Comparison of ENCODE assay signal across 13 mouse cellular contexts in genomic region chr4:156063861-156064509, GRCm38 (mm10). TPM values are rescaled to one million over a fixed set of nuclear protein-coding genes. Genes with fewer than 3 reads are reported as not detected.
DNase-seq lines count a peak whose midpoint lies in the region; ATAC-seq and TF ChIP-seq lines count a peak whose summit lies in the region.
"Had no signal": no experiment of that assay in that cellular context is flagged by ENCODE, and none has a peak within 500 bp of the region (broad histone marks: within the 10 kb centered on the region; RNA-seq: fewer than 3 reads in every experiment).

No protein-coding gene starts in this region.

- intact Hi-C loops in left cerebral cortex, adult 2 months (cut with DNase I), result no loop called here

- H3K9me3 ChIP-seq in kidney, embryonic 14.5 days (ENCODE audit: control insufficient read depth, low read length), result no peaks in the 10 kb centered on the region
- no peaks in the 10 kb centered on the region for H3K9me3 ChIP-seq in ES-E14 (ENCODE audit: control insufficient read depth, insufficient read depth, low read depth, low read length)
- H3K9me3 ChIP-seq in hindbrain, embryonic 12.5 days (replicated peaks), result no peaks in the 10 kb centered on the region
- no peaks in the 10 kb centered on the region for H3K9me3 ChIP-seq in midbrain, embryonic 15.5 days

- no peak overlapping the region for H3K9ac ChIP-seq in kidney, embryonic 14.5 days (ENCODE audit: low read depth, low read length)
- H3K9ac ChIP-seq in ES-E14 (ENCODE audit: insufficient read depth, low read depth, low read length, poor library complexity, severe bottlenecking), result no peak overlapping the region
- no peak overlapping the region for H3K9ac ChIP-seq in hindbrain, embryonic 12.5 days
- H3K9ac ChIP-seq in midbrain, embryonic 15.5 days, result no peak overlapping the region

- H3K27ac ChIP-seq in kidney, embryonic 14.5 days (ENCODE audit: low read depth, low read length), result peak overlapping the region; percentile 67
- H3K27ac ChIP-seq in ES-E14 (ENCODE audit: insufficient read depth, low read depth, low read length, poor library complexity, severe bottlenecking), result peak overlapping the region; percentile 6; the same call in 1 of the 2 replicates
- H3K27ac ChIP-seq in hindbrain, embryonic 12.5 days, result peak overlapping the region; percentile 41; the same call in 1 of the 2 replicates
- peak overlapping the region; percentile 38 for H3K27ac ChIP-seq in midbrain, embryonic 15.5 days
- H3K27ac ChIP-seq in left cerebral cortex, adult 2 months, result no peak overlapping the region
- H3K27ac ChIP-seq: layer of hippocampus, adult 2 months had no signal

- H3K4me3 ChIP-seq in kidney, embryonic 14.5 days (ENCODE audit: low read length), result no peak overlapping the region
- no peak overlapping the region for H3K4me3 ChIP-seq in ES-E14 (ENCODE audit: insufficient read depth in 1 of 2, low read depth in 1 of 2, low read length in 2 of 2, poor library complexity in 1 of 2, severe bottlenecking in 1 of 2)
- no peak overlapping the region for H3K4me3 ChIP-seq in hindbrain, embryonic 12.5 days
- H3K4me3 ChIP-seq in midbrain, embryonic 15.5 days, result no peak overlapping the region
- no peak overlapping the region for H3K4me3 ChIP-seq in left cerebral cortex, adult 2 months
- H3K4me3 ChIP-seq: layer of hippocampus, adult 2 months had no signal

- no peak for DNase-seq in kidney, postnatal 10 days
- no peak for DNase-seq in ES-E14 (ENCODE audit: low read depth, low spot score)
- no peak for DNase-seq in right cerebral cortex, postnatal 25 days
- no peak for DNase-seq in left cerebral cortex, adult 2 months (ENCODE audit: extremely low spot score in 1 of 2, low spot score in 2 of 2)
- no peak for DNase-seq in adipocyte (ENCODE audit: low spot score)
- DNase-seq: gastrocnemius, postnatal 14 days; thymus, adult 18-20 months had no signal

- no peak overlapping the region for H3K4me2 ChIP-seq in kidney, embryonic 14.5 days (replicated peaks; ENCODE audit: low read depth, low read length)
- H3K4me2 ChIP-seq in hindbrain, embryonic 12.5 days (replicated peaks), result no peak overlapping the region
- no peak overlapping the region for H3K4me2 ChIP-seq in midbrain, embryonic 15.5 days

- H3K4me1 ChIP-seq in kidney, embryonic 14.5 days (ENCODE audit: control insufficient read depth, insufficient read depth, low read length), result 0 out of 2 replicates have a peak, but pooled peaks cover 6% of the 10 kb centered on the region
- peaks cover 9 to 25% of the 10 kb centered on the region in 2 experiments; a peak in 3 of 4 replicates for H3K4me1 ChIP-seq in ES-E14 (ENCODE audit: control insufficient read depth in 2 of 2, insufficient read depth in 2 of 2, low read length in 2 of 2, poor library complexity in 1 of 2)
- H3K4me1 ChIP-seq in hindbrain, embryonic 12.5 days, result peaks cover 10% of the 10 kb centered on the region
- H3K4me1 ChIP-seq in midbrain, embryonic 15.5 days, result peaks cover 7% of the 10 kb centered on the region

- H3K27me3 ChIP-seq in kidney, embryonic 14.5 days (ENCODE audit: control insufficient read depth, insufficient read depth, low read length), result no peaks in the 10 kb centered on the region
- H3K27me3 ChIP-seq in hindbrain, embryonic 12.5 days, result no peaks in the 10 kb centered on the region; the same call in 1 of the 2 replicates
- no peaks in the 10 kb centered on the region for H3K27me3 ChIP-seq in midbrain, embryonic 15.5 days (replicated peaks)

- H3K36me3 ChIP-seq in kidney, embryonic 14.5 days (ENCODE audit: control insufficient read depth, insufficient read depth, low read length), result no peaks in the 10 kb centered on the region
- H3K36me3 ChIP-seq in ES-E14 (ENCODE audit: control insufficient read depth, insufficient read depth, low read length, poor library complexity, severe bottlenecking), result no peaks in the 10 kb centered on the region
- no peaks in the 10 kb centered on the region for H3K36me3 ChIP-seq in hindbrain, embryonic 12.5 days
- H3K36me3 ChIP-seq in midbrain, embryonic 15.5 days (replicated peaks), result no peaks in the 10 kb centered on the region

- in situ Hi-C loops in ES-E14 (cut with MboI; ENCODE audit: low sequenced_read_pairs in 2 of 2, unreplicated experiment in 2 of 2), result no loop called here

- ATAC-seq in kidney, embryonic 14.5 days (ENCODE audit: low FRiP score, low TSS enrichment), result no peak
- ATAC-seq in hindbrain, embryonic 12.5 days (ENCODE audit: low FRiP score), result no peak
- ATAC-seq in midbrain, embryonic 15.5 days (replicated peaks), result no peak

- TF ChIP-seq CTCF in left cerebral cortex, adult 2 months (IDR thresholded peaks at IDR 0.05), result no peak

- 19% methylated on average over 4 of the region's 4 CpGs for WGBS in kidney, embryonic 14.5 days
- WGBS in hindbrain, embryonic 12.5 days, result 11% methylated on average over 4 of the region's 4 CpGs
- WGBS in midbrain, embryonic 15.5 days, result 6% methylated on average over 4 of the region's 4 CpGs

TF ChIP-seq in ES-E14, 5 proteins besides CTCF, POLR2A, EP300 and RAD21:
- no peak for TF ChIP-seq ZC3H11A (IDR thresholded peaks at IDR 0.05; ENCODE audit: borderline replicate concordance, low read depth, low read length)
- TF ChIP-seq HCFC1 (IDR thresholded peaks at IDR 0.05; ENCODE audit: borderline replicate concordance, insufficient read depth, low read length), result no peak
- TF ChIP-seq CHD2 (IDR thresholded peaks at IDR 0.05; ENCODE audit: low read depth, low read length), result no peak
- TF ChIP-seq MAFK (IDR thresholded peaks at IDR 0.05; ENCODE audit: insufficient read depth, low read depth, low read length), result no peak
- TF ChIP-seq ZNF384 (IDR thresholded peaks at IDR 0.05; ENCODE audit: low read depth, low read length), result no peak

RNA-seq across cellular contexts. Expression of gene Ttll10, which starts 4.8 kb away (rescaled TPM):
- polyA plus RNA-seq in kidney, embryonic 14.5 days (2014; fragmentation: Nextera tagmentation; extraction: Ambion mirVana), result 3.5 and 6.0 TPM in 2 replicates
- total RNA-seq in ES-E14 (2012; rRNA removed), result 0.22 and 0.37 TPM in 2 replicates
- 0.14 and 0.32 TPM in 2 replicates for polyA plus RNA-seq in hindbrain, embryonic 12.5 days (2016; fragmentation: Nextera tagmentation; extraction: Ambion mirVana)
- polyA plus RNA-seq in midbrain, embryonic 15.5 days (2015; fragmentation: Nextera tagmentation; extraction: Ambion mirVana), result not detected in 2 replicates
- total RNA-seq in left cerebral cortex, adult 2 months (2021), result under 1 TPM in 1 of 2 experiments, not detected in 1; 0.79 TPM
- total RNA-seq: gastrocnemius, postnatal 14 days; heart, postnatal 25 days; megakaryocyte, adult 5-6 weeks had no signal

RNA-seq across cellular contexts. Expression of gene Tnfrsf18, which starts 38.0 kb away (rescaled TPM):
- 2.3 and 2.8 TPM in 2 replicates for polyA plus RNA-seq in kidney, embryonic 14.5 days (2014; fragmentation: Nextera tagmentation; extraction: Ambion mirVana)
- 0.62 and 1.1 TPM in 2 replicates for total RNA-seq in ES-E14 (2012; rRNA removed)
- polyA plus RNA-seq in hindbrain, embryonic 12.5 days (2016; fragmentation: Nextera tagmentation; extraction: Ambion mirVana), result 1.8 and 2.6 TPM in 2 replicates
- polyA plus RNA-seq in midbrain, embryonic 15.5 days (2015; fragmentation: Nextera tagmentation; extraction: Ambion mirVana), result 3.2 and 3.6 TPM in 2 replicates
- not detected for total RNA-seq in left cerebral cortex, adult 2 months (2021)
- total RNA-seq: gastrocnemius, postnatal 14 days; layer of hippocampus, adult 2 months had no signal

RNA-seq across cellular contexts. Expression of gene 9430015G10Rik, which starts 45.8 kb away (rescaled TPM):
- 30.2 and 47.3 TPM in 2 replicates for polyA plus RNA-seq in kidney, embryonic 14.5 days (2014; fragmentation: Nextera tagmentation; extraction: Ambion mirVana)
- total RNA-seq in ES-E14 (2012; rRNA removed), result 83.4 and 131 TPM in 2 replicates
- polyA plus RNA-seq in hindbrain, embryonic 12.5 days (2016; fragmentation: Nextera tagmentation; extraction: Ambion mirVana), result 49.6 and 50.8 TPM in 2 replicates
- polyA plus RNA-seq in midbrain, embryonic 15.5 days (2015; fragmentation: Nextera tagmentation; extraction: Ambion mirVana), result 37.6 TPM in 2 replicates
- total RNA-seq in left cerebral cortex, adult 2 months (2021), result 10 to 100 TPM; 30.7 to 34.7 TPM

RNA-seq across cellular contexts. Expression of gene Tnfrsf4, which starts 50.3 kb away (rescaled TPM):
- polyA plus RNA-seq in kidney, embryonic 14.5 days (2014; fragmentation: Nextera tagmentation; extraction: Ambion mirVana), result 0.76 and 0.77 TPM in 2 replicates
- total RNA-seq in ES-E14 (2012; rRNA removed), result 2.4 and 2.6 TPM in 2 replicates
- polyA plus RNA-seq in hindbrain, embryonic 12.5 days (2016; fragmentation: Nextera tagmentation; extraction: Ambion mirVana), result 0.29 and 0.76 TPM in 2 replicates
- polyA plus RNA-seq in midbrain, embryonic 15.5 days (2015; fragmentation: Nextera tagmentation; extraction: Ambion mirVana), result 0.56 and 0.83 TPM in 2 replicates
- 1 to 10 TPM; 1.7 to 2.4 TPM for total RNA-seq in left cerebral cortex, adult 2 months (2021)
